Mouse (Mus musculus) kidney, embryonic 16.5 days (tissue): Measurements from ENCODE around the gene Zbtb18. TPM values are rescaled to one million over a fixed set of nuclear protein-coding genes. Genes with fewer than 3 reads are reported as not detected.

ENCODE experiments used
- ATAC-seq: fragments of 200-750 bp; cut with Nextera tagmentation; 2 replicates; pipeline ENCODE4 v1.8.0; 2017; ENCODE audit warnings: moderate TSS enrichment; ENCODE audit not compliant: low FRiP score, low TSS enrichment
- H3K27ac ChIP-seq: fragments of 300-500 bp; sonication (generic); 2 replicates; pipeline ENCODE4 v1.5.1; 2014; ENCODE audit warnings: low read length
- H3K27me3 ChIP-seq: fragments of 300-500 bp; sonication (generic); 2 replicates; pipeline ENCODE4 v1.6.1; 2014; ENCODE audit warnings: low read length, control low read depth, mixed read lengths; ENCODE audit not compliant: insufficient read depth
- H3K36me3 ChIP-seq: fragments of 300-500 bp; sonication (generic); 2 replicates; pipeline ENCODE4 v1.6.1; 2014; ENCODE audit warnings: low read length, control low read depth, mixed read lengths; ENCODE audit not compliant: insufficient read depth
- H3K4me1 ChIP-seq: fragments of 300-500 bp; sonication (generic); 2 replicates; pipeline ENCODE4 v1.6.1; 2014; ENCODE audit warnings: low read length, control low read depth, mixed read lengths; ENCODE audit not compliant: insufficient read depth
- H3K4me2 ChIP-seq: fragments of 300-500 bp; sonication (generic); replicated peaks from 2 replicates; pipeline ENCODE4 v1.6.1; 2014; ENCODE audit warnings: low read depth, low read length
- H3K4me3 ChIP-seq: fragments of 300-500 bp; sonication (generic); 2 replicates; pipeline ENCODE4 v1.5.1; 2014; ENCODE audit warnings: mild to moderate bottlenecking, low read length
- H3K9ac ChIP-seq: fragments of 300-500 bp; sonication (generic); replicated peaks from 2 replicates; pipeline ENCODE4 v1.6.1; 2014; ENCODE audit warnings: low read length
- H3K9me3 ChIP-seq: fragments of 300-500 bp; sonication (generic); 2 replicates; pipeline ENCODE4 v1.6.1; 2016; ENCODE audit warnings: low read length, control low read depth
- WGBS: fragments of 180-500 bp; shearing (Covaris S2); extraction: QIAGEN DNeasy Blood & Tissue Kit; methylation state at CpG from one replicate; pipeline ENCODE4 v1.1.7; 2014; 5-methylcytosine and 5-hydroxymethylcytosine counted together
- polyA plus RNA-seq: library from polyadenylated mRNA; unstranded; fragments of >200 nt; fragmentation: Nextera tagmentation; extraction: Ambion mirVana; gene quantifications from 2 replicates; pipeline ENCODE4 v1.2.1, GENCODE M21; 2015

Zbtb18 gene
- 1.4 and 1.6 TPM in 2 replicates for polyA plus RNA-seq

- H3K4me3 ChIP-seq, result peak within 1 kb of the TSS; percentile 64
- H3K4me1 ChIP-seq, result peaks cover 36% of the 10 kb centered on the region
- H3K9me3 ChIP-seq, result no peaks in the 10 kb centered on the region
- H3K36me3 ChIP-seq, result peaks cover under 1% of the 10 kb centered on the region
- WGBS, result 0% methylated on average over 36 of the region's 106 CpGs
- H3K9ac ChIP-seq, result peak within 1 kb of the TSS; percentile 91
- peak; percentile 24; the same call in 1 of the 2 replicates for ATAC-seq
- peak within 1 kb of the TSS; percentile 98 for H3K27ac ChIP-seq
- peak within 1 kb of the TSS; percentile 82 for H3K4me2 ChIP-seq
- no peaks in the 10 kb centered on the region for H3K27me3 ChIP-seq
Observed at GRCm38 (mm10) chr1:177442196-177442808, at the start of gene Zbtb18. Gene Zbtb18, plus strand, starts transcription at chr1:177442351.

GRCm38 (mm10) chr1:177397455-177397854, 44.7 kb upstream of the Zbtb18 start:
- no peak overlapping the region for H3K4me2 ChIP-seq
- H3K27me3 ChIP-seq, result no peaks in the 10 kb centered on the region
- 88% methylated on average over 1 of the region's 1 CpGs for WGBS
- peak; percentile 67; the same call in 1 of the 2 replicates for ATAC-seq
- H3K4me3 ChIP-seq, result no peak overlapping the region
- H3K27ac ChIP-seq, result no peak overlapping the region
- H3K9ac ChIP-seq, result no peak overlapping the region
- H3K9me3 ChIP-seq, result no peaks in the 10 kb centered on the region
- no peaks in the 10 kb centered on the region for H3K4me1 ChIP-seq
- H3K36me3 ChIP-seq, result no peaks in the 10 kb centered on the region

GRCm38 (mm10) chr1:177405170-177405569, 37.0 kb upstream of the Zbtb18 start:
- H3K4me2 ChIP-seq, result no peak overlapping the region
- H3K4me1 ChIP-seq, result no peaks in the 10 kb centered on the region
- no peaks in the 10 kb centered on the region for H3K9me3 ChIP-seq
- no peaks in the 10 kb centered on the region for H3K27me3 ChIP-seq
- H3K4me3 ChIP-seq, result no peak overlapping the region
- H3K36me3 ChIP-seq, result no peaks in the 10 kb centered on the region
- no peak overlapping the region for H3K27ac ChIP-seq
- no peak overlapping the region for H3K9ac ChIP-seq
- ATAC-seq, result no peak
- 74% methylated on average over 6 of the region's 6 CpGs for WGBS

GRCm38 (mm10) chr1:177408690-177409089, 33.5 kb upstream of the Zbtb18 start:
- Histone ChIP-seq H3K4me2 (no peak overlapping the region), H3K9me3 (no peaks in the 10 kb centered on the region), H3K27ac (no peak overlapping the region), H3K4me3 (no peak overlapping the region), H3K9ac (no peak overlapping the region), H3K27me3 (no peaks in the 10 kb centered on the region), H3K4me1 (no peaks in the 10 kb centered on the region), H3K36me3 (no peaks in the 10 kb centered on the region)
- ATAC-seq, result no peak
- 63% methylated on average over 3 of the region's 3 CpGs for WGBS

GRCm38 (mm10) chr1:177410769-177411348, 31.3 kb upstream of the Zbtb18 start:
- no peaks in the 10 kb centered on the region for H3K27me3 ChIP-seq
- H3K4me3 ChIP-seq, result no peak overlapping the region
- WGBS, result 81% methylated on average over 7 of the region's 7 CpGs
- H3K4me1 ChIP-seq, result no peaks in the 10 kb centered on the region
- H3K9me3 ChIP-seq, result no peaks in the 10 kb centered on the region
- ATAC-seq, result no peak
- no peak overlapping the region for H3K4me2 ChIP-seq
- no peak overlapping the region for H3K9ac ChIP-seq
- no peaks in the 10 kb centered on the region for H3K36me3 ChIP-seq
- H3K27ac ChIP-seq, result no peak overlapping the region

- H3K4me3 ChIP-seq, result no peak overlapping the region
- 51% methylated on average over 19 of the region's 19 CpGs for WGBS
Observed at GRCm38 (mm10) chr1:177411359-177412358, 30.5 kb upstream of the Zbtb18 start.

GRCm38 (mm10) chr1:177419331-177419730, 22.8 kb upstream of the Zbtb18 start:
- 61% methylated on average over 12 of the region's 12 CpGs for WGBS
- Histone ChIP-seq H3K4me3 (no peak overlapping the region), H3K4me2 (no peak overlapping the region), H3K9me3 (no peaks in the 10 kb centered on the region), H3K27ac (no peak overlapping the region), H3K9ac (no peak overlapping the region), H3K27me3 (no peaks in the 10 kb centered on the region), H3K4me1 (no peaks in the 10 kb centered on the region), H3K36me3 (no peaks in the 10 kb centered on the region)
- no peak for ATAC-seq

More at GRCm38 (mm10) chr1:177411359-177412358, 30.5 kb upstream of the Zbtb18 start:
- Histone ChIP-seq H3K27ac (no peak overlapping the region), H3K27me3 (no peaks in the 10 kb centered on the region), H3K36me3 (no peaks in the 10 kb centered on the region), H3K9me3 (no peaks in the 10 kb centered on the region), H3K9ac (no peak overlapping the region), H3K4me1 (no peaks in the 10 kb centered on the region), H3K4me2 (no peak overlapping the region)
- no peak for ATAC-seq

- Histone ChIP-seq H3K4me2 (no peak overlapping the region), H3K4me1 (no peaks in the 10 kb centered on the region), H3K4me3 (no peak overlapping the region), H3K36me3 (no peaks in the 10 kb centered on the region), H3K27me3 (no peaks in the 10 kb centered on the region), H3K9me3 (no peaks in the 10 kb centered on the region), H3K27ac (no peak overlapping the region), H3K9ac (no peak overlapping the region)
- WGBS, result 66% methylated on average over 6 of the region's 6 CpGs
- no peak for ATAC-seq
Observed at GRCm38 (mm10) chr1:177420126-177420525, 22.0 kb upstream of the Zbtb18 start.

GRCm38 (mm10) chr1:177427862-177428261, 14.3 kb upstream of the Zbtb18 start:
- WGBS, result 67% methylated on average over 5 of the region's 5 CpGs

More at GRCm38 (mm10) chr1:177427862-177428261, 14.3 kb upstream of the Zbtb18 start:
- no peaks in the 10 kb centered on the region for H3K36me3 ChIP-seq
- no peaks in the 10 kb centered on the region for H3K27me3 ChIP-seq
- H3K27ac ChIP-seq, result no peak overlapping the region
- H3K4me2 ChIP-seq, result no peak overlapping the region
- no peaks in the 10 kb centered on the region for H3K9me3 ChIP-seq
- no peak overlapping the region for H3K4me3 ChIP-seq
- H3K9ac ChIP-seq, result no peak overlapping the region
- ATAC-seq, result no peak
- H3K4me1 ChIP-seq, result no peaks in the 10 kb centered on the region
